Mouse (Mus musculus) lung, postnatal 25 days (tissue): ENCODE results near the gene Cntnap4.

Source experiments
- DNase-seq: peaks from one replicate; pipeline ENCODE4 v3.0.0; 2022; ENCODE audit warnings: low spot score

Gene Cntnap4

GRCm38 (mm10) chr8:112569471-112570141, at the start of gene Cntnap4:
Gene Cntnap4, plus strand, starts transcription at chr8:112570043.
- no peak for DNase-seq

GRCm38 (mm10) chr8:112557376-112557775, 12.5 kb upstream of the Cntnap4 start:
- DNase-seq: no peak

- no peak for DNase-seq
Measured at GRCm38 (mm10) chr8:112570541-112570940, 698 bp downstream of the Cntnap4 start.

- no peak for DNase-seq
Measured at GRCm38 (mm10) chr8:112571337-112571904, 1.6 kb downstream of the Cntnap4 start.

- DNase-seq: no peak
Measured at GRCm38 (mm10) chr8:112581473-112581872, 11.6 kb downstream of the Cntnap4 start.

GRCm38 (mm10) chr8:112583440-112583839, 13.6 kb downstream of the Cntnap4 start:
- no peak for DNase-seq

- DNase-seq: no peak
Measured at GRCm38 (mm10) chr8:112588357-112589051, 18.7 kb downstream of the Cntnap4 start.

GRCm38 (mm10) chr8:112589052-112589389, 19.2 kb downstream of the Cntnap4 start:
- DNase-seq: no peak

GRCm38 (mm10) chr8:112596023-112596776, 26.4 kb downstream of the Cntnap4 start:
- DNase-seq: no peak

GRCm38 (mm10) chr8:112599975-112600374, 30.1 kb downstream of the Cntnap4 start:
- DNase-seq: no peak

- no peak for DNase-seq
Measured at GRCm38 (mm10) chr8:112601150-112601549, 31.3 kb downstream of the Cntnap4 start.

GRCm38 (mm10) chr8:112610121-112610520, 40.3 kb downstream of the Cntnap4 start:
- DNase-seq: no peak

GRCm38 (mm10) chr8:112628791-112629190, 58.9 kb downstream of the Cntnap4 start:
- DNase-seq: no peak

- no peak for DNase-seq
Measured at GRCm38 (mm10) chr8:112652657-112653056, 82.8 kb downstream of the Cntnap4 start.

GRCm38 (mm10) chr8:112653276-112653675, 83.4 kb downstream of the Cntnap4 start:
- DNase-seq: no peak

GRCm38 (mm10) chr8:112653994-112654393, 84.2 kb downstream of the Cntnap4 start:
- no peak for DNase-seq

- no peak for DNase-seq
Measured at GRCm38 (mm10) chr8:112664067-112664466, 94.2 kb downstream of the Cntnap4 start.

- no peak for DNase-seq
Measured at GRCm38 (mm10) chr8:112674671-112675070, 104.8 kb downstream of the Cntnap4 start.

- DNase-seq: no peak
Measured at GRCm38 (mm10) chr8:112681757-112682156, 111.9 kb downstream of the Cntnap4 start.

- DNase-seq: no peak
Measured at GRCm38 (mm10) chr8:112695708-112696107, 125.9 kb downstream of the Cntnap4 start.

GRCm38 (mm10) chr8:112698141-112698540, 128.3 kb downstream of the Cntnap4 start:
- no peak for DNase-seq

GRCm38 (mm10) chr8:112716982-112717381, 147.1 kb downstream of the Cntnap4 start:
- no peak for DNase-seq

- no peak for DNase-seq
Measured at GRCm38 (mm10) chr8:112724918-112725317, 155.1 kb downstream of the Cntnap4 start.
